Mouse (Mus musculus) activated CD4-positive, CD25-positive, alpha-beta regulatory T cell (primary cell): ENCODE data around the gene Gja4. TPM values are rescaled to one million over a fixed set of nuclear protein-coding genes. Genes with fewer than 3 reads are reported as not detected.

Experiments used
- polyA plus RNA-seq, 2 experiments: library from polyadenylated mRNA; unstranded; fragments of 100-300 nt; shearing (Covaris generic); gene quantifications; one replicate each; pipeline ENCODE4 v1.2.1; 2017

Gja4 gene
- under 1 TPM in 1 of 2 experiments, not detected in 1; 0.21 TPM for polyA plus RNA-seq

GRCm38 (mm10) chr4:127313861-127314260, at the start of gene Gja4:
TSS of gene Gja4 (minus strand) at chr4:127314039.

GRCm38 (mm10) chr4:127358018-127358417, 44.2 kb upstream of the Gja4 start, which contains the start of gene Gjb5:
TSS of gene Gjb5 (minus strand) at chr4:127358181.

DNA sequence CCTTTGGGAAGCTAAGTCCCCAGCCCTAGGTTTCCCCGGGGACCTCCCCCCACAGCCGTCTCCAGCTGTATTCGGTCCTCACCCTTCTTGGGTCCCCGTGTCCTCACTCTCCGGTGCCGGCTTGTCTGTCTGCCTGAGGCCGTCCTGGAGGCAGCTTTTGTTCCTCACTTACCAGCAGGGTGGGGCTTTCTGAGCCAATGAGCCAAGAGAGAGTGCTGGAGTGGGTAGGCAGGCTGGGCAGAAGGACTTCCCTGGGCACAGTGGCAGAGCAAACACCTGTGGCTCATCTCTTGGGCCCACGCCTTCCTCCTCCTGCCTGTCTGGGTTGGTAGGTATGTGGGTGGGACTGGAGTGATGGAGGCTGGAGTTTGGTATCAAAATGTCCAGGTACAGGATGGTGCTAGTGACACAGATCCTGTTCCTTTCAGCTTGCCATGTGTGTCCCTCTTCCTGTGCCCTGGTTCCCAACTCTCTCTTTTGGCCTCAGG, 40.2 kb upstream of the Gja4 start, which contains the start of gene Gjb4:
Gene Gjb4 (minus strand): TSS at position 131 of the 488 bp plus-strand sequence.

GRCm38 (mm10) chr4:127330181-127331100, 16.6 kb upstream of the Gja4 start, which contains the start of gene Gjb3:
TSS of gene Gjb3 (minus strand) at chr4:127330844.

Other genes starting within 250 kb of the Gja4 start
- gene Zmym6, start 236.7 kb downstream of the Gja4 start, polyA plus RNA-seq: 10 to 100 TPM; 15.1 to 16.9 TPM
- 10 to 100 TPM; 11.8 to 19.7 TPM for gene Tmem35b, start 190.3 kb downstream of the Gja4 start, polyA plus RNA-seq
- gene Dlgap3, start 144.8 kb downstream of the Gja4 start, polyA plus RNA-seq: under 1 TPM in 1 of 2 experiments, not detected in 1; 0.12 TPM
- gene Smim12, start 70.3 kb downstream of the Gja4 start, polyA plus RNA-seq: 10 to 100 TPM; 32.5 to 48.5 TPM
- under 1 TPM in 1 of 2 experiments, not detected in 1; 0.18 TPM for gene Gjb3, start 16.8 kb upstream of the Gja4 start, polyA plus RNA-seq
- gene Gjb4, start 40.0 kb upstream of the Gja4 start, polyA plus RNA-seq: not detected
- not detected for gene Gjb5, start 44.1 kb upstream of the Gja4 start, polyA plus RNA-seq